Mouse (Mus musculus) embryonic facial prominence, embryonic 15.5 days (tissue): ENCODE measurements around the gene Nfat5. TPM values are rescaled to one million over a fixed set of nuclear protein-coding genes. Genes with fewer than 3 reads are reported as not detected.
A peak's percentile ranks its signal among the peaks of the same experiment; 100 is the strongest.

Experiments used
- ATAC-seq: fragments of 200-750 bp; cut with Nextera tagmentation; 2 replicates; pipeline ENCODE4 v1.8.0; 2017; ENCODE audit warnings: low read depth, moderate TSS enrichment; ENCODE audit not compliant: insufficient number of reproducible peaks, low FRiP score, low TSS enrichment
- H3K27ac ChIP-seq: fragments of 300-500 bp; sonication (generic); replicated peaks from 2 replicates; pipeline ENCODE4 v1.5.1; 2015; ENCODE audit warnings: mild to moderate bottlenecking, inconsistent platforms
- H3K27me3 ChIP-seq: fragments of 300-500 bp; sonication (generic); 2 replicates; pipeline ENCODE4 v1.6.1; 2015; ENCODE audit warnings: inconsistent platforms
- H3K36me3 ChIP-seq: fragments of 300-500 bp; sonication (generic); 2 replicates; pipeline ENCODE4 v1.6.1; 2015; ENCODE audit warnings: mild to moderate bottlenecking, inconsistent platforms
- H3K4me1 ChIP-seq: fragments of 300-500 bp; sonication (generic); 2 replicates; pipeline ENCODE4 v1.6.1; 2015; ENCODE audit warnings: inconsistent platforms
- H3K4me2 ChIP-seq: fragments of 300-500 bp; sonication (generic); replicated peaks from 2 replicates; pipeline ENCODE4 v1.6.1; 2015; ENCODE audit warnings: mild to moderate bottlenecking, inconsistent platforms
- H3K4me3 ChIP-seq: fragments of 300-500 bp; sonication (generic); replicated peaks from 2 replicates; pipeline ENCODE4 v1.5.1; 2015; ENCODE audit warnings: mild to moderate bottlenecking, inconsistent platforms
- H3K9ac ChIP-seq: fragments of 300-500 bp; sonication (generic); 2 replicates; pipeline ENCODE4 v1.6.1; 2015; ENCODE audit warnings: inconsistent platforms
- H3K9me3 ChIP-seq: fragments of 300-500 bp; sonication (generic); replicated peaks from 2 replicates; pipeline ENCODE4 v1.6.1; 2016; ENCODE audit warnings: inconsistent platforms
- WGBS: fragments of 180-500 bp; shearing (Covaris S2); methylation state at CpG from one replicate; pipeline ENCODE4 v1.1.7; 2015; 5-methylcytosine and 5-hydroxymethylcytosine counted together
- polyA plus RNA-seq: library from polyadenylated mRNA; unstranded; fragments of >200 nt; fragmentation: Nextera tagmentation; extraction: Ambion mirVana; gene quantifications from 2 replicates; pipeline ENCODE4 v1.2.1, GENCODE M21; 2015

Nfat5 gene
- polyA plus RNA-seq, 1 experiment from 2014 or later = 19.0 TPM

- WGBS = 75% methylated on average over 4 of the region's 4 CpGs
- no peak for ATAC-seq
Measured at GRCm38 (mm10) chr8:107382898-107383297, 89.6 kb downstream of the Nfat5 start.

DNA sequence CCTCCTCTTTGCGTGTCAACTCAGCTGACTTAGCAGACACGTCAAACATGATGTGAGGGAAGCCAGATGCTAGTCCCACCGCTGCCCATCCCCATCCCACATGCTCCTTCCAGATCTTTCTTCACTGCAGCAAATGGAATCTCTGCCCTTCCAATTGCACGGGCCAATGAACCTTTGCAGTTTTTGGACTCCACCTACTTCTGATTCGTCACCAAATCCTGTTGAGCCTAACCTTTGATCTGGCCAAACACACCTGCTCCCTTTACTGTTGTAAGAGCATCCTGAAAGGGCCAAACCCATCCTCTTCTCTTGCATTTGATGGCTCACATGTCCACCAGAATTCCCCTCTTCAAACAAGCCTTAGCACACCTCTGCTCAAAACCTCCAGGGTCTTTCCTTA is 91.4 kb downstream of the Nfat5 start:
- ATAC-seq = no peak
- H3K27ac ChIP-seq = no peak overlapping the region
- H3K4me1 ChIP-seq = peaks cover 22% of the 10 kb centered on the region
- H3K9ac ChIP-seq = no peak overlapping the region
- no peaks in the 10 kb centered on the region for H3K9me3 ChIP-seq
- H3K4me3 ChIP-seq = no peak overlapping the region
- H3K36me3 ChIP-seq = peaks cover 12% of the 10 kb centered on the region; the same call in 1 of the 2 replicates
- WGBS = 40% methylated on average over 5 of the region's 5 CpGs
- no peaks in the 10 kb centered on the region for H3K27me3 ChIP-seq
- H3K4me2 ChIP-seq = no peak overlapping the region

More at GRCm38 (mm10) chr8:107382898-107383297, 89.6 kb downstream of the Nfat5 start:
- Histone ChIP-seq H3K4me3 (no peak overlapping the region), H3K4me1 (peaks cover 4% of the 10 kb centered on the region), H3K27me3 (no peaks in the 10 kb centered on the region), H3K4me2 (no peak overlapping the region), H3K9me3 (no peaks in the 10 kb centered on the region), H3K9ac (no peak overlapping the region), H3K36me3 (peaks cover 25% of the 10 kb centered on the region), H3K27ac (no peak overlapping the region)

- Histone ChIP-seq H3K9ac (no peak overlapping the region), H3K4me1 (peaks cover 26% of the 10 kb centered on the region), H3K9me3 (no peaks in the 10 kb centered on the region), H3K4me2 (no peak overlapping the region), H3K27me3 (no peaks in the 10 kb centered on the region), H3K4me3 (no peak overlapping the region), H3K27ac (no peak overlapping the region), H3K36me3 (peaks cover 10% of the 10 kb centered on the region; the same call in 1 of the 2 replicates)
- WGBS = 76% methylated on average over 2 of the region's 2 CpGs
- ATAC-seq = no peak
Measured at GRCm38 (mm10) chr8:107385063-107385462, 91.8 kb downstream of the Nfat5 start.

GRCm38 (mm10) chr8:107386171-107386570 is 92.9 kb downstream of the Nfat5 start:
- Histone ChIP-seq H3K4me2 (no peak overlapping the region), H3K4me1 (peaks cover 30% of the 10 kb centered on the region), H3K27me3 (no peaks in the 10 kb centered on the region), H3K9me3 (no peaks in the 10 kb centered on the region), H3K27ac (no peak overlapping the region), H3K36me3 (no peaks in the 10 kb centered on the region), H3K9ac (no peak overlapping the region), H3K4me3 (no peak overlapping the region)
- ATAC-seq = no peak
- WGBS = 40% methylated on average over 5 of the region's 5 CpGs

GRCm38 (mm10) chr8:107386642-107387041 is 93.4 kb downstream of the Nfat5 start:
- 23% methylated on average over 3 of the region's 3 CpGs for WGBS
- Histone ChIP-seq H3K4me2 (no peak overlapping the region), H3K9ac (no peak overlapping the region), H3K36me3 (no peaks in the 10 kb centered on the region), H3K27ac (no peak overlapping the region; the same call in 1 of the 2 replicates), H3K4me3 (no peak overlapping the region), H3K27me3 (no peaks in the 10 kb centered on the region), H3K4me1 (peaks cover 30% of the 10 kb centered on the region), H3K9me3 (no peaks in the 10 kb centered on the region)
- ATAC-seq = no peak

DNA sequence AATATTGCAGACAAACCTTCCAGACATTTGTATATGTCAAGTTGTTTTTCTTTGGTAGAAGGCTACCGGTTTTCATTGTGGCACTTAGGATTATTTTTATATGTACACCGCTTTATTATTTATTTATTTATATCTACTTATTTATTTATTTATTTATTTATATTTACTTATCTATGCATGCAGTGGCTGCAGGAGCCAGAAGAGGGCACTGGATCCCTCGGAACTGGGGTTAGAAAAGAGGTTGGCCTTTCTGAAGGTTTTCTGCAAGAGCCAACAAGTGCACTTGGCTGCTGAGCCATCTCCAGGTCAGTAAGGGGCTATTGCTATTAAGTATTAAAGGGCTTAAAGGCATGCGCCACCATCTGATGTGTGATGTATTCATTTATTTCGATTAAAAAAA is 94.6 kb downstream of the Nfat5 start:
- Histone ChIP-seq H3K9me3 (no peaks in the 10 kb centered on the region), H3K9ac (no peak overlapping the region), H3K27me3 (no peaks in the 10 kb centered on the region), H3K4me2 (peak overlapping the region; percentile 24; the same call in 1 of the 2 replicates), H3K27ac (peak overlapping the region; percentile 65), H3K4me1 (peaks cover 30% of the 10 kb centered on the region), H3K36me3 (no peaks in the 10 kb centered on the region), H3K4me3 (no peak overlapping the region)
- ATAC-seq = no peak
- WGBS = 45% methylated on average over 5 of the region's 5 CpGs

GRCm38 (mm10) chr8:107389557-107389956 is 96.3 kb downstream of the Nfat5 start:
- Histone ChIP-seq H3K9ac (no peak overlapping the region), H3K9me3 (no peaks in the 10 kb centered on the region), H3K36me3 (no peaks in the 10 kb centered on the region), H3K27ac (peak overlapping the region; percentile 58), H3K4me3 (no peak overlapping the region), H3K27me3 (no peaks in the 10 kb centered on the region), H3K4me2 (peak overlapping the region; percentile 18; the same call in 1 of the 2 replicates), H3K4me1 (peaks cover 30% of the 10 kb centered on the region)
- ATAC-seq = peak; percentile 25; the same call in 1 of the 2 replicates
- 29% methylated on average over 8 of the region's 8 CpGs for WGBS

DNA sequence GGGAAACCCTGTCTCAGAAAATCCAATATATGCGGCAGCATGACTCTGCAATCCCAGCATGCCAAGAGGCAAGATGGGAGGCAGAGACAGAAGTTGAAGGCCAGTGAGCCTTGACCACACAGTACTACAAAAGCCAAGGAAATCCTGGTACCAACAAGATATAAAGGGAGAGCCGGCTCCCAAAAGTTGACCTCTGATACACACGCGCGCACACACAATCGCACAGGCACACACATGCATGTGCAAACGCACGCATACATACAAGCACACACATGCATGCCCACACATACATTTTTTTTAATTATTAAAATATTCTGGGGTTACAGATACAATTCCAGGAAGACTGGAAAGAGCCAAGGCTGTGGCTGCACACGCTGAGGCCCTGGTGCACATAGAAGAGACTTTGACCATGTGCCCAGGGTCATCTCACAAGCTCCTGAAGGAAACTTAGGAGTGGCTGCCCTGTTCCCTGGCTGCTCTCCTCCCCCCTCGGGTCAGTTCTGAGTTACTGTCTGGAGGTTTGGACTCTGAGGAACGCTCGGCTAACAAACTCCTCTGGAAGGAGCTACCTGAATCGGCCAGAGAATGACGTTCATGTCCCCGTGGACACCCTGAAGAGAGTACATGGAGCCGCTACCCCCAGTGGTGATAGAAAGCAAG is 97.3 kb downstream of the Nfat5 start:
- Histone ChIP-seq H3K27ac (no peak overlapping the region), H3K9ac (no peak overlapping the region), H3K9me3 (no peaks in the 10 kb centered on the region), H3K4me1 (peaks cover 30% of the 10 kb centered on the region), H3K36me3 (no peaks in the 10 kb centered on the region), H3K4me2 (no peak overlapping the region), H3K4me3 (no peak overlapping the region), H3K27me3 (no peaks in the 10 kb centered on the region)
- WGBS = 89% methylated on average over 16 of the region's 16 CpGs
- 0 out of 2 replicates have a peak, but pooled peaks have one; percentile 12 for ATAC-seq

- Histone ChIP-seq H3K36me3 (no peaks in the 10 kb centered on the region), H3K4me2 (no peak overlapping the region), H3K27me3 (no peaks in the 10 kb centered on the region), H3K27ac (no peak overlapping the region), H3K4me1 (peaks cover 28% of the 10 kb centered on the region), H3K9ac (no peak overlapping the region), H3K4me3 (no peak overlapping the region), H3K9me3 (no peaks in the 10 kb centered on the region)
- no peak for ATAC-seq
- WGBS = 65% methylated on average over 4 of the region's 4 CpGs
Measured at GRCm38 (mm10) chr8:107391136-107391516, 97.9 kb downstream of the Nfat5 start.

DNA sequence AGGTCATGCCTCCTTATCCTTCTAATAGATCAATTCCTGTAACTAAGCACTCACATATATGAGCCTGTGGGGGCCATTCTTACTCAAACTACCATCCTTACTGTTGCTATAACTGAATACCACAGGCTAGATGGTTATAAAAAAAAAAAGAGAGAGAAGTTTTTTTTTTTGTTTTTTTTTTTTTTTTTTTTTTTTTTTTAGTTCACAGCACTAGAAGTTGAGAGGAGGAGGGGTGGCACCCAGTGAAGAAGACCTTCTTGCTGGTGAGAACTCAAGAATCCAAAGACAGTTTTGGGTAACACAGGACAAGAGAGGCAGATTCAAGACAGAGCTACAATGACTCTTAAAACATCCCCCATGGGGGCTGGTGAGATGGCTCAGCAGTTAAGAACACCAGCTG is 102.1 kb downstream of the Nfat5 start:
- ATAC-seq = no peak
- no peak overlapping the region for H3K27ac ChIP-seq
- no peak overlapping the region for H3K9ac ChIP-seq
- H3K4me1 ChIP-seq = peaks cover 25% of the 10 kb centered on the region
- H3K27me3 ChIP-seq = no peaks in the 10 kb centered on the region
- H3K4me2 ChIP-seq = no peak overlapping the region
- H3K36me3 ChIP-seq = no peaks in the 10 kb centered on the region
- no peaks in the 10 kb centered on the region for H3K9me3 ChIP-seq
- no peak overlapping the region for H3K4me3 ChIP-seq

DNA sequence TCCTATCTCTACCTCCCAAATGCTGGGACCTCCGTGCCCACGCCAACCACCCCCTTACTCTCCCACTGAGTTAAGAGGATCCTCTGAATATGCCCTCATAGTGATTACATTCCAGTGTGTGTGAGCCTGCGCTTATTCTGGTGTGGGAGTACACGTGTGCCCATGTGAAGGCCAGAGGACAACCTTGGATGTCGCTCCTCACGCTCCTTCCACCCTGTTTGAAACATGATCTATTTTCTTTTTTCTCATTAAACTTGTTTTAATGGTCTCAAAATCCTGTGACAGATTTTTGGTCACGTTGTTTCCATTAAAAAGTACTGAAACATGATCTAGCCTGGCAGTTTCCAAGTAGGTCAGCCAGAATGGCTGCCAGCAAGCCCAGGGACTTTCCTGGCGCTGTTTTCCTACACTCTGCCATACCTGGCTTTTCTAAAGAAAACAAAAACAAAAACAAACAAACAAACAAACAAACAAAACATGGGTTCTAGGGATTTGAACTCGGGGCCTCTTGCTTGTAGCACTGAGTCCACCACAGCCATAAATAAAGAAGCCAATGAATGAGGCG is 102.9 kb downstream of the Nfat5 start:
- 47% methylated on average over 10 of the region's 10 CpGs for WGBS
- Histone ChIP-seq H3K9me3 (no peaks in the 10 kb centered on the region), H3K4me2 (no peak overlapping the region), H3K27ac (no peak overlapping the region), H3K27me3 (no peaks in the 10 kb centered on the region), H3K4me1 (peaks cover 27% of the 10 kb centered on the region), H3K9ac (no peak overlapping the region), H3K36me3 (no peaks in the 10 kb centered on the region), H3K4me3 (no peak overlapping the region)
- no peak; the same call in 1 of the 2 replicates for ATAC-seq

GRCm38 (mm10) chr8:107397665-107398064 is 104.4 kb downstream of the Nfat5 start:
- 10% methylated on average over 12 of the region's 12 CpGs for WGBS
- Histone ChIP-seq H3K9ac (no peak overlapping the region), H3K4me1 (peaks cover 41% of the 10 kb centered on the region), H3K36me3 (no peaks in the 10 kb centered on the region), H3K4me2 (no peak overlapping the region), H3K27ac (peak overlapping the region; percentile 30; the same call in 1 of the 2 replicates), H3K9me3 (no peaks in the 10 kb centered on the region), H3K4me3 (no peak overlapping the region), H3K27me3 (no peaks in the 10 kb centered on the region)
- ATAC-seq = no peak
